10 mouse cellular contexts compared by ENCODE assay signal in genomic region chr17:27291673-27292072, GRCm38 (mm10).
DNase-seq lines count a peak whose midpoint lies in the region; ATAC-seq and TF ChIP-seq lines count a peak whose summit lies in the region.
"Had no signal": no experiment of that assay in that cellular context is flagged by ENCODE, and none has a peak within 500 bp of the region (broad histone marks: within the 10 kb centered on the region; RNA-seq: fewer than 3 reads in every experiment).

No protein-coding gene starts in this region.

- peaks cover 13% of the 10 kb centered on the region for H3K9me3 ChIP-seq in kidney, embryonic 16.5 days (ENCODE audit: low read length)
- peaks cover 18% of the 10 kb centered on the region for H3K9me3 ChIP-seq in hindbrain, embryonic 12.5 days (replicated peaks)
- 0 out of 2 replicates have a peak, but pooled peaks cover 3% of the 10 kb centered on the region for H3K9me3 ChIP-seq in stomach, postnatal 0 days (ENCODE audit: control insufficient read depth, low read length)

- no peak for TF ChIP-seq EP300 in stomach, postnatal 0 days (optimal IDR thresholded peaks at IDR 0.05)

- H3K27me3 ChIP-seq in cerebellum, adult 2 months (ENCODE audit: control insufficient read depth, insufficient read depth, low read length), result no peaks in the 10 kb centered on the region
- no peaks in the 10 kb centered on the region for H3K27me3 ChIP-seq in kidney, embryonic 16.5 days (ENCODE audit: insufficient read depth, low read length)
- H3K27me3 ChIP-seq in hindbrain, embryonic 12.5 days, result no peaks in the 10 kb centered on the region
- H3K27me3 ChIP-seq in stomach, postnatal 0 days (ENCODE audit: control insufficient read depth, insufficient read depth, low read length), result no peaks in the 10 kb centered on the region
- H3K27me3 ChIP-seq: neural tube, embryonic 12.5 days had no signal

- no peak for TF ChIP-seq POLR2A in cerebellum, adult 2 months (IDR thresholded peaks at IDR 0.05; ENCODE audit: borderline replicate concordance, insufficient read depth, low read length)

- WGBS in cerebellum, adult 2 months, result 30% methylated on average over 10 of the region's 10 CpGs
- WGBS in kidney, embryonic 16.5 days, result 70% methylated on average over 10 of the region's 10 CpGs
- WGBS in hindbrain, embryonic 12.5 days, result 77% methylated on average over 10 of the region's 10 CpGs
- WGBS in stomach, postnatal 0 days, result 86% methylated on average over 10 of the region's 10 CpGs

- ATAC-seq in kidney, embryonic 16.5 days (ENCODE audit: low FRiP score, low TSS enrichment), result peak; percentile 77
- no peak for ATAC-seq in hindbrain, embryonic 12.5 days (ENCODE audit: low FRiP score)
- ATAC-seq in stomach, postnatal 0 days (ENCODE audit: low FRiP score, low TSS enrichment), result no peak
- ATAC-seq: CD4-positive, CD25-positive, alpha-beta regulatory T cell, adult 4 months; liver, postnatal 0 days had no signal

- H3K9ac ChIP-seq in kidney, embryonic 16.5 days (replicated peaks; ENCODE audit: low read length), result no peak overlapping the region
- H3K9ac ChIP-seq in hindbrain, embryonic 12.5 days, result no peak overlapping the region
- no peak overlapping the region for H3K9ac ChIP-seq in stomach, postnatal 0 days (ENCODE audit: low read length)
- H3K9ac ChIP-seq: liver, postnatal 0 days; neural tube, embryonic 12.5 days had no signal

- TF ChIP-seq CTCF in cerebellum, adult 2 months (IDR thresholded peaks at IDR 0.05; ENCODE audit: borderline replicate concordance, insufficient read depth, low read depth, low read length), result no peak
- TF ChIP-seq CTCF in stomach, postnatal 0 days (IDR thresholded peaks at IDR 0.05; ENCODE audit: low read depth), result no peak

- peak; percentile 56 to 61 for DNase-seq in layer of hippocampus, postnatal 10 days (ENCODE audit: low spot score in 2 of 2)
- DNase-seq in layer of hippocampus, adult 18-20 months (ENCODE audit: low spot score in 2 of 2), result no peak
- peak; percentile 20 for DNase-seq in MN1 (ENCODE audit: low spot score)
- peak; percentile 60 to 66 for DNase-seq in cerebellum, adult 2 months
- no peak for DNase-seq in stomach, postnatal 0 days (ENCODE audit: low spot score)
- DNase-seq: liver, postnatal 0 days had no signal

- no peak overlapping the region for H3K4me2 ChIP-seq in kidney, embryonic 16.5 days (replicated peaks; ENCODE audit: low read depth, low read length)
- no peak overlapping the region for H3K4me2 ChIP-seq in hindbrain, embryonic 12.5 days (replicated peaks)
- H3K4me2 ChIP-seq in stomach, postnatal 0 days (replicated peaks; ENCODE audit: low read depth), result no peak overlapping the region
- H3K4me2 ChIP-seq: neural tube, embryonic 12.5 days had no signal

- no peak overlapping the region for H3K27ac ChIP-seq in cerebellum, adult 2 months (ENCODE audit: insufficient read depth, low read length)
- peak overlapping the region; percentile 58 for H3K27ac ChIP-seq in kidney, embryonic 16.5 days (ENCODE audit: low read length)
- no peak overlapping the region for H3K27ac ChIP-seq in hindbrain, embryonic 12.5 days
- no peak overlapping the region for H3K27ac ChIP-seq in stomach, postnatal 0 days (replicated peaks)
- H3K27ac ChIP-seq: neural tube, embryonic 12.5 days had no signal

- H3K4me1 ChIP-seq in cerebellum, adult 2 months (ENCODE audit: control insufficient read depth, insufficient read depth, low read length), result no peaks in the 10 kb centered on the region
- peaks cover 14% of the 10 kb centered on the region for H3K4me1 ChIP-seq in kidney, embryonic 16.5 days (ENCODE audit: insufficient read depth, low read length)
- H3K4me1 ChIP-seq in hindbrain, embryonic 12.5 days, result 0 out of 2 replicates have a peak, but pooled peaks cover 7% of the 10 kb centered on the region
- no peaks in the 10 kb centered on the region for H3K4me1 ChIP-seq in stomach, postnatal 0 days (replicated peaks; ENCODE audit: control insufficient read depth, insufficient read depth)

- no peaks in the 10 kb centered on the region for H3K36me3 ChIP-seq in kidney, embryonic 16.5 days (ENCODE audit: insufficient read depth, low read length)
- no peaks in the 10 kb centered on the region for H3K36me3 ChIP-seq in hindbrain, embryonic 12.5 days
- H3K36me3 ChIP-seq in stomach, postnatal 0 days (ENCODE audit: control insufficient read depth, insufficient read depth, low read length), result no peaks in the 10 kb centered on the region
- H3K36me3 ChIP-seq: neural tube, embryonic 12.5 days had no signal

- no peak overlapping the region for H3K4me3 ChIP-seq in cerebellum, adult 2 months (replicated peaks; ENCODE audit: insufficient read depth, low read depth, low read length)
- H3K4me3 ChIP-seq in kidney, embryonic 16.5 days (ENCODE audit: low read length), result no peak overlapping the region
- H3K4me3 ChIP-seq in hindbrain, embryonic 12.5 days, result no peak overlapping the region
- no peak overlapping the region for H3K4me3 ChIP-seq in stomach, postnatal 0 days (ENCODE audit: low read depth, low read length)
- H3K4me3 ChIP-seq: neural tube, embryonic 12.5 days had no signal

Comparison
In these comparisons a context has a peak if more than half of its experiments do, and no peak if none do; other contexts are left out.
1. DNase-seq: peak in layer of hippocampus, postnatal 10 days (2 of 2), MN1 (single experiment) and cerebellum, adult 2 months (2 of 2); none in layer of hippocampus, adult 18-20 months (0 of 2) and stomach, postnatal 0 days (single experiment).